Mouse (Mus musculus) CD4-positive, CD25-positive, alpha-beta regulatory T cell, adult 4 months (primary cell): ENCODE measurements at regions not wholly inside any gene's neighbourhood (a gene's known extent, or its start where the extent isn't known, plus 50 kb on each side); places are given as distances from the start of the nearest gene placed in this dataset.

Source experiments
- ATAC-seq: one replicate; pipeline ENCODE4 v1.8.0; 2017

GRCm38 (mm10) chr10:118766826-118767225, 103.2 kb downstream of the Dyrk2 start:
- no peak for ATAC-seq

- no peak for ATAC-seq
These were observed 100.3 kb downstream of the Dyrk2 start for GRCm38 (mm10) chr10:118769751-118770150.

GRCm38 (mm10) chr10:118778656-118779055, 91.4 kb downstream of the Dyrk2 start:
- ATAC-seq: no peak

DNA sequence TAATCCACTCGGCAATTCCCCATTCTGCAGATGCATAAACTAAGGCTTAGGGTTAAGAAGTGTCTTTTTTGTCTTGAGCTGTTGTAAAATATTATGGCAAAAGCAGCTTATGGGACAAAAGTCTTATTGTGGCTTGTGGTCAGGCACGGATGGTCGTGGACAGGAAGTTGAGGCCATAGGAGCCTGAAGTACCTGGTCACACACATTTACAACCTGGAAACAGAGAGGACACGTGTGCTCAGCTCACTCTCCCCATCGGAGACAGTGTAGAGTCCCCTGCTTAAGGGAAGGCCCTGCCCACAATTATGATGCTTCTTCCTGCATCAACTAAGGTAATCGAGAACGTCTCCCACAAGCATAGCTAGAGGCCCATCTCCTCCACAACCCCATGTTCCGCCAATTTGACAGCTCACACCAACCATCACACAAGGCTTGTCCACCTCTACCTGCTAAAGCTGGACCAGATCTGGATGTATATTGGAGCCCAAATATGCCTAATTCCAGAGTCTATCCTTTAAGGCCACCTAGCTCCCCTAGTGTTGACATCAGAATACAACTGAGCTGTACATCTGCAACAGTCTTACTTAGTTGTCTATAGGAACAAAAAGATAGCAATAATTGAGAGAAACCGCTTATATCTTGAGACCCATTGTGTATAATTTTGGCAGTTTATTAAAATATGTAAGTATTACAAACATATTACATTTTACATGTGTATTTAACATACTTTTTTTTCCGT, 89.0 kb downstream of the Dyrk2 start:
- no peak for ATAC-seq

DNA sequence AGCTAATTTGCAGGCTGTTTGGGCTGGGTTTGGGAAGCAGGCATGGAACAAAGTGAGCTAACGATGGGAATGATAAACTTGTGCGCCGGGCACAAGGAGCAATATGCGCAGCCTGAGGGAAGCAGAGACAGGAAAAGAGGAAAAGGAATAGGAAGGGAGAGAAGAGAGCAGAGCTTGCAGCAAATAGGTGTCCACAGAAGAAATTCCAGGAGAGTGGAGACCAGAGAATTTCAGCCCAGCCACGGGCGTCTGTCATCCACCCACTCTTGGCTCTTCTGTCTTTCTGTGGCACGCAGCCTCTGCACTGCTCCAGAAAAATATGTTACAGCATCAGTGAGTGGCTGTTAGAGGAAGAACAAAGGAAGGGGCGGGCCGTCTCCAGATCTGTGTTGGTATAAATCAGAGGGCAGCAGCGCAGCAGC, 88.2 kb downstream of the Dyrk2 start:
- ATAC-seq: peak; percentile 34

- no peak for ATAC-seq
These were observed 87.4 kb downstream of the Dyrk2 start for GRCm38 (mm10) chr10:118782646-118783045.

DNA sequence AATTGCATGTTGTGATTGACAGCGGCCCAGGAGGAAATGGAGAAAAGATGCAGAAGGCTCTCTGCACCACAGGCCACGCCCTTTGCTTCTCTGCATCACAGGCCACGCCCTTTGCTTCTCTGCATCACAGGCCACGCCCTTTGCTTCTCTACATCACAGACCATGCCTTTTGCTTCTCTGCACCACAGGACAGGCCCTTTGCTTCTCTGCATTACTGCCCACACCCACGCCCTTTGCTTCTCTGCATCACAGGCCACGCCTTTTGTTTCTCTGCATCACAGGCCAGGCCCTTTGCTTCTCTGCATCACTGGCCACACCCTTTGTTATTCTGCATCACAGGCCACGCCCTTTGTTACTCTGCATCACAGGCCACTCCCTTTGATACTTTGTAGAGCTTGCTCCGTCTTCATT, 82.7 kb downstream of the Dyrk2 start:
- ATAC-seq: peak; percentile 85

GRCm38 (mm10) chr10:118792352-118793100, 77.5 kb downstream of the Dyrk2 start:
- no peak for ATAC-seq

DNA sequence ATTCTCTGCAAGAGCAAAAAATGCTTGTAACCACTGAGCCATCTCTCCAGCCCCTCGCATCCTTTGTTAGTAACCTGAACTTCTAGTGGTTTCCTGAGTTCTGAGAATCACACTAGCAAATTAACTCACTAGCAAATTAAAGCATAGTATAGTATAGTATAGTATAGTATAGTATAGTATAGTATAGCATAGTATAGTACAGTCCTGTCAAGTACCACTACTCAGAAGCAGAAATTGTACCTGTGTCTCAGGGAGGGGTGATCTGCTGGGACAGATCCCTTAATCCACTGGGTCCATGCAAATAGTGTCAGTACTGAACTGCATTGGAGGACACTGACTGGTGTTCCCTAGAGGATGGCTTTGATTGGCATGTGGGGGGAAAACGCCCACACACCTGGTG, 76.2 kb downstream of the Dyrk2 start:
- ATAC-seq: no peak

DNA sequence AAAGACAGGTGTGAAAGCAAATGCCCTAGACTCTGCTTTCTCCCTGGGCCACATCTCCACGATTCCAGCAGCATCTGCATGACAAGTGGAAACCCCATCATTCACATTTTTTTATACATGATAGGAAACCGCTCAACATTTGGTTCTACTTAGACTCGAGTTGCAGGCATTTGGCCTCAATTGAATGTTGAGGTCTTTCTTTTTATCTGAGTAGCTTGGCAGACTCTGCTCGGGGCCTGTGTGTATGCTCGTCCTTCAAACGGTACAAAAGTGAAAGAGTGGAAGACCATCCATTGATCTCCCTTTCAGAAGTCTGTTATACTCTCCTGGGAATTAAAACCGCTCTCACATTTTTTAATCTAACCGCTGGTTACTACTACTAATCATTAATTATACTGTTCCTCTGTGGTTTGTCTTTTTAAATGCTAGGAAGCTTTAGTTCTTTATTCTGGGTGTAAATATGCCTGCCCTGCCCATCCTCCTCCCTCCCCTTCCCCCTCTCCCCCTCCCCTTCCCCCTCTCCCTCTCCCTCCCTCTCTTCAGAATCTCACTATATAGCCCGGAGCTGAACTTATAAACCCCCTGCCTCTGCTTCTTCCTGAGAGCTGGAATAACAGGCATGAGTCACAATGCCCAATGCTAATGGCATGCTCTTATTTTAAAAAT, 75.5 kb downstream of the Dyrk2 start:
- ATAC-seq: no peak

- no peak for ATAC-seq
These were observed 75.0 kb downstream of the Dyrk2 start for GRCm38 (mm10) chr10:118795061-118795407.

DNA sequence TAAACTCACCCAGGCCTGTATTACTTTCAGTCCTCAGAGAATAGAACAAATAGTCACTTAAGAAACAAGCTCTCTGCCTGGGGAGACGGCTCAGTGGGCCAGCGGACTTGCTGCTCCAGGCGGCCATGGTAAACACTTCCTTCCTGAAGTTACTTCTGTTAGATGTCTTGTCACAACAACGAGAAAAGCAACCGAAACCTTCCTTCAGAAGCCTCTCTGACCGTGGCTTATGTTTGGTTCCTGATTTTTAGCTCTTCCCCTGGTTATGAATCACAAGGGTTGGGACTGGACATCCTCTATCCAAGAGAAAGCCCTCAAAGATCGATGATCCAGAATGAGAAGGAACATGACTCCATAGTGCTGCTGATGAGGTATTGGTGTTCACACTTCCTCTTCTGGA, 73.5 kb downstream of the Dyrk2 start:
- no peak for ATAC-seq

- ATAC-seq: no peak
These were observed 72.8 kb downstream of the Dyrk2 start for GRCm38 (mm10) chr10:118797256-118797655.

DNA sequence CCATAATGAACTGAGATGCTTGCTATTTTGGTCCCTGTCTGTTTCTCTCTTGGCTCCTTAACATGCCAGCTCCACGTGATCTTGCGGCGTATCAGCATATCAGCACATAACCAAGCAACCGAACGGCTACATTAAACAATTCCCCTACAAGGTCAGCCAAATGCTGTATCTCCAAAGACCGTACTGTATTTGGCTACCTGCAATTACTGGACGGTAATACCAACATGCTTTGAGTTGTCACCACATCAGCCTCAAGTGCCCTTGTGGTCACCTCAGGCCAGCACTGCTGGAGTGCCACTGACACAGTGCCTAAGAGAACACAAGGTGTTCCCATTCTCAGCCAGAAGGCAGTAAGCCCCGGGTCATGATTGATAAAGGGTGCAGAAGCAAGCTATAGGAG, 70.2 kb downstream of the Dyrk2 start:
- no peak for ATAC-seq

DNA sequence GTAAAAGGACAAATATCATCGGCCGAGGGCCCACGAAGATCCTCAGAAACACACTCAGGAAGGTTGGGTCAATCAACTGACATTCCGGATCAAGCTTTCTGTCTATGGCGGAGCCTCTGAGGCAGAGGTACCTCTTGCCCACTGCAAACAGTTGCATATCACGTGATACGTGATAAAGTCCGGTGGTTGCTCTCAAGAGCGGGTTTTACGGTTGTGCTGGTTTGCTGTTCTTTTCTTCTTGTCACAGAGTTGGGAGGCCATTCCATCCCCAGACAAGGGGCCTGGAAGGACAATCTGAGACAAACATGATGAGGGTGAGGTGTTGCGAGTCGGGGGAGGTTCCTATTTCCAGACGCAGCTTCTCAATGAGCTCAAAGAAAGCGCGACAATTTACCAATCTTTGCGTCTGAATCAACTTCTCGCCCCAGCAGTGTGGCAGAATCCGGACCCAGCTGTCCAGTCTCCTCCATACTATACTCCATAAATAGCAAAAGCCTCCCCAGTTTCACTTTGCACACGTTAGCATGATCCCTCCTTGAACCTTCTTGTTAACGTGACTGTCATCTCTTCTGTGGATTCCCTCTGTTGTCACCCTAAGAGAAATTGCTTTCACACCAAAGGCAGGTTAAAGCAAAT, 66.0 kb downstream of the Dyrk2 start:
- ATAC-seq: no peak

GRCm38 (mm10) chr10:118804574-118804973, 65.4 kb downstream of the Dyrk2 start:
- no peak for ATAC-seq
